Mouse (Mus musculus) stomach, postnatal 0 days (tissue): ENCODE measurements around the gene Prrt2.

ENCODE experiments used
- CTCF ChIP-seq: IDR thresholded peaks from 2 replicates; pipeline ENCODE4 v1.5.1; 2016; ENCODE audit warnings: antibody characterized with exemption, low read depth, mild to moderate bottlenecking, moderate library complexity
- EP300 ChIP-seq: optimal IDR thresholded peaks from 2 replicates; pipeline ENCODE3; 2016; ENCODE audit warnings: antibody characterized with exemption

GRCm38 (mm10) chr7:127019306-127019960, 1.6 kb downstream of the Prrt2 start:
- TF ChIP-seq CTCF (no peak), EP300 (no peak)
